In genomic region chr19:36641128-36641527, GRCm38 (mm10) we compare ENCODE assay signal across 14 mouse cellular contexts.
DNase-seq lines count a peak whose midpoint lies in the region; ATAC-seq and TF ChIP-seq lines count a peak whose summit lies in the region.
"Had no signal": no experiment of that assay in that cellular context is flagged by ENCODE, and none has a peak within 500 bp of the region (broad histone marks: within the 10 kb centered on the region; RNA-seq: fewer than 3 reads in every experiment).

No protein-coding gene starts in this region.

- H3K9ac ChIP-seq in MEL (ENCODE audit: control insufficient read depth, low read depth, low read length, poor library complexity, severe bottlenecking), result no peak overlapping the region
- H3K9ac ChIP-seq: liver, embryonic 13.5 days; stomach, embryonic 15.5 days had no signal

- DNase-seq in frontal cortex, postnatal 25 days (ENCODE audit: low spot score in 2 of 2), result no peak
- peak; percentile 52 for DNase-seq in layer of hippocampus, adult 11-12 months (ENCODE audit: low spot score)
- no peak for DNase-seq in layer of hippocampus, postnatal 25 days (ENCODE audit: extremely low spot score in 1 of 2, low spot score in 1 of 2)
- DNase-seq in MEL (ENCODE audit: low read depth, low spot score), result peak; percentile 52
- DNase-seq in layer of hippocampus, adult 8-10 months (ENCODE audit: low spot score in 2 of 2), result peak; percentile 54 to 55
- no peak for DNase-seq in ovary, postnatal 10 days (ENCODE audit: low spot score)
- no peak for DNase-seq in thymus, postnatal 36 days
- DNase-seq: B cell, adult 2 months; heart, adult 2 months; liver, embryonic 13.5 days; retina, postnatal 1 day had no signal

- peaks cover 0 to 2% of the 10 kb centered on the region in 2 experiments; a peak in 1 of 4 replicates for H3K36me3 ChIP-seq in MEL (ENCODE audit: control insufficient read depth in 1 of 2, insufficient read depth in 2 of 2, low read length in 2 of 2)
- H3K36me3 ChIP-seq: liver, embryonic 13.5 days; midbrain, embryonic 10.5 days; stomach, embryonic 15.5 days had no signal

- peak; percentile 18 to 44; a peak in 1 of 4 replicates for TF ChIP-seq EP300 in MEL (IDR thresholded peaks at IDR 0.05; ENCODE audit: low read depth in 1 of 2, low read length in 2 of 2)

- H3K4me1 ChIP-seq in MEL (ENCODE audit: control insufficient read depth in 1 of 2, insufficient read depth in 2 of 2, low read length in 2 of 2), result no peaks in the 10 kb centered on the region
- H3K4me1 ChIP-seq: liver, embryonic 13.5 days had no signal

- TF ChIP-seq RAD21 in MEL (IDR thresholded peaks at IDR 0.05; ENCODE audit: low read depth, low read length), result no peak

- no peak for TF ChIP-seq POLR2A in MEL (IDR thresholded peaks at IDR 0.05; ENCODE audit: control insufficient read depth in 1 of 2, insufficient read depth in 1 of 2, low read depth in 1 of 2, low read length in 2 of 2, poor library complexity in 1 of 2)

- no peak overlapping the region for H3K4me3 ChIP-seq in MEL (ENCODE audit: control insufficient read depth in 1 of 2, insufficient read depth in 1 of 2, low read depth in 2 of 2, low read length in 2 of 2)
- H3K4me3 ChIP-seq: heart, adult 2 months; liver, embryonic 13.5 days; midbrain, embryonic 10.5 days; stomach, embryonic 15.5 days had no signal

- no peaks in the 10 kb centered on the region; a peak in 1 of 4 replicates for H3K27me3 ChIP-seq in MEL (ENCODE audit: control insufficient read depth in 1 of 2, insufficient read depth in 2 of 2, low read length in 2 of 2)
- H3K27me3 ChIP-seq: liver, embryonic 13.5 days; stomach, embryonic 15.5 days had no signal

- no peak for TF ChIP-seq CTCF in MEL (IDR thresholded peaks at IDR 0.05 in 2 of 3, conservative IDR thresholded peaks at IDR 0.05 in 1 of 3; ENCODE audit: control insufficient read depth in 1 of 3, insufficient read depth in 1 of 3, low read depth in 2 of 3, low read length in 3 of 3, poor library complexity in 1 of 3, severe bottlenecking in 1 of 3)

- H3K27ac ChIP-seq in MEL (ENCODE audit: control insufficient read depth, low read depth, low read length), result no peak overlapping the region
- H3K27ac ChIP-seq: heart, adult 2 months; liver, embryonic 13.5 days; midbrain, embryonic 10.5 days; stomach, embryonic 15.5 days had no signal

- H3K79me2 ChIP-seq in MEL (ENCODE audit: control insufficient read depth, insufficient read depth, low read length, poor library complexity), result no peaks in the 10 kb centered on the region

- H3K9me3 ChIP-seq in MEL (replicated peaks; ENCODE audit: insufficient read depth, low read length), result no peaks in the 10 kb centered on the region
- H3K9me3 ChIP-seq: liver, embryonic 13.5 days; stomach, embryonic 15.5 days had no signal

- peak; percentile 74 for ATAC-seq in frontal cortex, adult (ENCODE audit: low TSS enrichment)

TF ChIP-seq in MEL, 35 proteins besides CTCF, POLR2A, EP300 and RAD21:
- TF ChIP-seq KAT2A (conservative IDR thresholded peaks at IDR 0.05; ENCODE audit: low read depth, low read length) (no peak), MXI1 (IDR thresholded peaks at IDR 0.05; ENCODE audit: low read depth, low read length) (no peak), ETS1 (IDR thresholded peaks at IDR 0.05; ENCODE audit: low read depth, low read length) (0 out of 2 replicates have a peak, but pooled peaks have one; percentile 35), TCF12 (IDR thresholded peaks at IDR 0.05; ENCODE audit: low read depth, low read length) (peak; percentile 15; the same call in 1 of the 2 replicates), CHD1 (IDR thresholded peaks at IDR 0.05; ENCODE audit: low read depth, low read length) (no peak)

Comparison
In these comparisons a context has a peak if more than half of its experiments do, and no peak if none do; other contexts are left out.
1. DNase-seq: peak in layer of hippocampus, adult 11-12 months (single experiment), MEL (single experiment) and layer of hippocampus, adult 8-10 months (2 of 2); none in frontal cortex, postnatal 25 days (0 of 2), layer of hippocampus, postnatal 25 days (0 of 2), ovary, postnatal 10 days (single experiment) and thymus, postnatal 36 days (0 of 2).